Mouse (Mus musculus) testis, adult 2 months (tissue): ENCODE results near the gene Slc25a54.

Experiments used
- CTCF ChIP-seq: fragments of 200-500 bp; IDR thresholded peaks from 2 replicates; pipeline ENCODE4 v1.5.1; 2012; ENCODE audit warnings: low read depth, mild to moderate bottlenecking, inconsistent platforms, low read length, moderate library complexity; ENCODE audit not compliant: control insufficient read depth, insufficient read depth, insufficient replicate concordance
- POLR2A ChIP-seq: fragments of 200-500 bp; IDR thresholded peaks from 2 replicates; pipeline ENCODE4 v1.6.1; 2012; ENCODE audit warnings: low read depth, mild to moderate bottlenecking, inconsistent platforms, low read length, moderate library complexity; ENCODE audit not compliant: control insufficient read depth

GRCm38 (mm10) chr3:109164088-109164487 lies 83.8 kb downstream of the Slc25a54 start:
- TF ChIP-seq POLR2A (no peak), CTCF (no peak)
